Mouse (Mus musculus) embryo, embryonic 9.5 days (tissue): ENCODE results near the gene Gm49396.

Source experiments
- DNase-seq: peaks from one replicate; pipeline ENCODE4 v3.0.0-alpha.2; 2017; ENCODE audit errors: extremely low spot score

Gm49396 gene

DNA sequence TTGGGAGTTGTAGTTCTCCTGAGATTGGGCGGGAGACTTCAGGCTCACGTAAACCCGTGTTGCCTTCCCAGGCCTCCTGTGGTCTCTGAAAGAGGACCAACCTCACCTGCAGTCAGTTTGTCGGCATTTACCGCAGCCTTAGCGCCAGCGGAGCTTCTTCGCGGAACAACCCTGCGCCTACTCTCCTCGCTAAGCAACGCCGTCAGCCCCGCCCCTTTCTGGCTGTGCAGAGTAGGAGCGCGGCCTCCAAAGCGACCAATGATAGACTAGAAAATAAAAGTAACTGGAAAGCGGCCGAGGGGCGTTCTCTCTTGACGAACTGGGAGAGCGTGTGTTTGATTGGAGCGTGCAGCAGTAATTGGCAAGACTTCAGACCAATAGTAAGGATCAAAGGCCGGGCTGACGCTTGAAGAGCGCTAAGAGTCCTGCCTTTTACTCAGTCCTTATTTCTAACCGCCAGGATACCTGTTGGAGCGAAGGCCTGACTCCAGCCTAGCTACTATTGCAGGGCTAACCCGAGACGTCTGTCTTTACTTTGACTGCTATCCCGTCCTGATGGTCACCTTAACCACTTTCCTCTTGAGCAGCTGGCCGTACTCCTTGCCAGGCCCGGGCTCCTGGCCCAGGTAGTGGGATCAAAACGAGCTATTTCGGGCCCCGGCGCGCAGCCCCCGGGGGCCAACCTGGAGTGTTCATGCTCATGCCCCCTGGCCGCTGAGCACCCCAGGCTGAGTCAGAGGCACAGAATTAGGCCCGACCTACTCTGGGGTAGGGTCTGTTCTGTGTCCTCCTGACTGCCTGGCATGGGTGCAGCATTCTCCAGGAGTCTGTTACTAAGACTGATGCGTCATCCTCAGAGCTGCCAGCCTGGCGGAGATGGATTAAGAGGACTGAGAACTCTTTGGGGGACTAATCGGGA is 10.8 kb upstream of the Gm49396 start, which contains the start of the genes Hspb6 and Proser3:
TSS of gene Hspb6 (plus strand) at position 77 of the 919 bp plus-strand sequence.
TSS of gene Proser3 (minus strand) at position 198 of the 919 bp plus-strand sequence.
- peak; percentile 95 for DNase-seq

DNA sequence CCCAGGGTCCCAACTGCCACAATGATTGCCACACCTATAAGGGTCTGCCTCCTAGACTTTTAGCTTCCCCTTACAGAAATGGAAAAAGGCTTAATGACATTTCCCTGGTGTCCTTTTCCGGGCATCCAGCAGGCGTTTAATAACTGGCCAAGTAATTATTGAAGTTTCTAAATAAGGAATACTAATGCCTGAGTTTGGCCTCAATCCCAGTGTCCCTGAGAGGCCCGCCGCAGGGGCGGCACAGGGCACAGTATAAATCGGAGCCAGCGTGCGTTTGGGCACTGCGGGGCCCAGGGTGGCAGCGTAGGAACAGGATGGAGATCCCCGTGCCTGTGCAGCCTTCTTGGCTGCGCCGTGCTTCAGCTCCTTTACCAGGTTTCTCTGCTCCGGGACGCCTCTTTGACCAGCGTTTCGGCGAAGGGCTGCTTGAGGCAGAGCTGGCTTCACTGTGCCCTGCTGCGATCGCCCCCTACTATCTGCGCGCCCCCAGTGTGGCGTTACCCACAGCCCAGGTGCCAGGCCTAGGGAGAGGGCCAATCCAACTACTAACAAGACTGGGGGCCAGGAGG is 10.0 kb upstream of the Gm49396 start:
- DNase-seq = no peak

DNA sequence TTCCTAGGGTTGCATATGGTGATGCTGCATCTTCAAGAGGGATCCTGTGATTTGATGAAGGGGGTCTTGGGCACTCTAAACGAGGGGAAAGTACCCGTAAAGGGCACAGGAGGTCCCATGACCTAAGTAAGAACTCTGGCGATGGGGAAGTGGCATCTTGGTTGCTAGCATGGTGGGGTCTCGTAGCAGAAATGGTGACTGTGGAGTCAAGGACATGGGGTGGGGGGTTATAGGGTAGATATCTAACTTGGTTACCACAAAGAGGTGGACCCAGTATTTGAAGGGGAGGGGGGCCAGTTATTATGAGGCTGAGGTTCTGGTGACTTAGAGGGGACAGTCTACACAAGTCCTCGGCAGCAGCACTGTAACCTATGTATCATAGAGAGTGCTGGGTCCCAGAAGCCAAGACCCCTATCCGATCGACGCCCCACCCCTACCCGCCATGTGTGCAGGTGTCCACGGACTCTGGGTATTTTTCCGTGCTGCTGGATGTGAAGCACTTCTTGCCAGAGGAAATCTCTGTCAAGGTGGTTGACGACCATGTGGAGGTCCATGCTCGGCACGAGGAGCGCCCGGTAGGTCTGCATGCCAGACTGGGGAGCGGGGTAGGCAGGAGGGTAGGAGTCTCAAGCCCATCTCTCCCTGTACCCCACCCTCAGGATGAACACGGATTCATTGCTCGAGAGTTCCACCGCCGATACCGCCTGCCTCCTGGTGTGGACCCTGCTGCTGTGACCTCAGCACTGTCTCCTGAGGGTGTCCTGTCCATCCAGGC is 9.1 kb upstream of the Gm49396 start:
- no peak for DNase-seq

DNA sequence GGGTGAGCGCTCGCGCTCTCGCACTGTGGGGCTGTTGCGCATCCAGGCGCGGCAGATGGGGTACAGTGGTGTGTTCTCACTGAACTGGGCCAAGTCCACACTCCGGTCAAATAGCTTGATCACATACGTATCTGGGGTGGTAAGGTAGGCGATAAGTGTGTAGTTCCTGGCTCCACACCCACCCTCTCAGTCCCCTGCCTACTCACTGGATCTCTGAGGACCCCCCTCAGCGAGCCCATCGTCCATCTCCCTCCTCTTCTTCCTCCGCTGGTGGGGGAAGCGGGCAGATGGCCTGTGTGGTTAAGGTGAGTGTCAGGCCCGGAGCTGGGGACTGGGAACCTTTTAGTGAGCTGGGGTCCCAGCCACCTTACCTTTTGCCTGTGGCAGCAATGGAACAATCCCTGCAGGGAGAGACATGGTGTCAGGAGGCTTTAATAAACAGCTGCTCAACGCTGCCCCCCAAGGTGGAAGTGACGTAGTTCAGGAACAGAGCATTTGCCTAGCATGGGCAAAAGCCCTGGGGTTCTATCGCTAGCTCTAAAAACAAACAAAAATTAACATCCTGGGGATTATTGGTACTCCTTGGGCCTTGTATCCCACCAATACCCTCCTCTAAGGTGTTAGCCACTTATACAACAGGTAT is 6.1 kb upstream of the Gm49396 start:
- DNase-seq = no peak

DNA sequence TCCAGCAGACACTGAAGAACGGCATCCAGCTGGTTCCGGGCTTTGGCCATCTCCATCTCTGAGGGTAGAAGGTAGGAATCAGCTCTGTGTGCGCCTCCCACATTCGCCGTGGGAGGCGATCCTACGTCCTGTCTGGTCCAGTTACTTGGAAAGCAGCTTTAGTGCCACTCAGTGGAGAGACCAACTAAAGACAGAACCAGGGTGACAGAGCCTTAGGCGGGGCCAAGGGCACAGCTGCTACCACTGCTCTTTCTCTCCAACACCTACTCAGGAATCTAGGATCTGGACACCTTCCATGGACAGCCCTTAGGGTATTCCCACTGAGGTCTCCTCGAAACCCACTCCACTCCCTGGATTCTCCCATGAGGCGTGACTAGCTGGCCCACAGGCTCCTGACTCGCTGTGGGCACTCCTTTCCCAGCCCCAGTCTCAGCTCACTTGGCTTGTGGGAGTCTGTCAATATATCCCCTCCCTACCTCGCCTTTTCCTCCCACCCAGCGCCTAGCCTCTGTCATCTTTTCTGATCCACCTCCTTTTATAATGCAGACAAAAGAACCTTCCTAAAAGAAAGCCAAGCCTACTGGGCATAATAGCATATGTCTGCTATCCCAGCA is 5.1 kb upstream of the Gm49396 start:
- no peak for DNase-seq

DNA sequence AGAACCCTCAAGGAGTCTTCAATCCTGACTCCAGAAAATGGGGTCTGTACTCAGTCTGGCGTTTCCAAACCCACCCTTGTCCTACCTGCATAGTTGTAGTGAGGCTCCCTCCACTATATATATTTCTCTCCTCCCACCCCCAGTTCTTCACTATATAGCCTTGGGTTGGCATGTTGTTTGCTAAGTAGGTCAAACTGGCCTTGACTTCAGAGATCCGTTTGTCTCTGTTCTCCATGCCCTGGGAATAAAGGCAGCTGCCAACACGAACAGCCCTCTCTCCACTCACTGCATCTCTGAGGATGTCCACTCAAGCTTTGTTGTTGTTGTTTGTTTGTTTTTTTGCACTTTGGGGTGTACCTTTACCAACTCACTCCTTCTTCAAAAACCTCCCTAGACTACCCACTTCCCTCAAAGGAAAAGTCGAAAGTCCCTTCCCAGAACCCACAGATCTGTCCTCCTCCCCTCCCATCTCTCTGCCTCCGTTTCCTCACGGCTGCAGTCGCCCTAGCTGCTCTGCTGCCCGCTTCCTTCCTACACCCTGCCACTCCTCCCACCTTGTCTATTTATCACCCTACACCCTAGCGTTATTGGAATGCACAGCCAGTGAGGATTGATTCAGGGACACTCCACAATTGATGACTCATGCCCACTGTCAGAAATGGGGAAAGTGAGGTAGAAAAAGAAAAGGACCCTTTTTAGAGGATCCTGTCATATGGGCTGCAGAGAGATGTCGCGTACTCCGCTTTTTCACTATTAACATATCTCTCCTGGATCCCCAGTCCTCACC is 4.3 kb upstream of the Gm49396 start:
- DNase-seq = no peak

DNA sequence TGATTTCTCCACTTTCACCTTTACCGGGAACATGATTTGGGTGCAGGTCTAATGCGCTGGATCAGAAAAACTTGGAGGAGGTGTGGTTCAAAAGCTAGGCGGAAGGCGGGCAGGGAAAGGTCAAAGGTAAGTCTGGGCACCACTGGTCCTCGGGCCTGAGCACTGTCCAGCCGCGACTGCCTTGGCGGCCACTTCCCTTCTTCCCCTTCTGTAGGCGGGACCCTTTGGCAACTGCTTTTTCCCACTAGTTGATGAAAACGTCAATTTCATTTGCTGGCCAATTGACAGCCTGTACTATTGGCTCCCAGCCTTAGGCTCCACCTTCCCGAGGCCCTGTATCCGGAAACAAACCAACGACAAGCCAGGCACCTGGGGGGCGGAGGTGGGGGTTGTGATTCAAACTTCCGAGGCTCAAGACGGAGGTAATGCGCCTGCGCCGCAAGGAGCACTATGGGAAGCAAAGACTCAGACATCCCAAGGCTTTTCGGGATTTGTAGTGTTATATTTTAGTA is 3.6 kb upstream of the Gm49396 start, which contains the start of gene Lin37:
TSS of gene Lin37 (minus strand) at position 396 of the 512 bp plus-strand sequence.
- peak; percentile 94 for DNase-seq

- DNase-seq = no peak
Measured at GRCm38 (mm10) chr7:30560296-30560695, 2.8 kb upstream of the Gm49396 start.

GRCm38 (mm10) chr7:30562526-30563116 is 523 bp upstream of the Gm49396 start:
- peak; percentile 37 for DNase-seq

- no peak for DNase-seq
Measured at GRCm38 (mm10) chr7:30563906-30564280, 749 bp downstream of the Gm49396 start.

DNA sequence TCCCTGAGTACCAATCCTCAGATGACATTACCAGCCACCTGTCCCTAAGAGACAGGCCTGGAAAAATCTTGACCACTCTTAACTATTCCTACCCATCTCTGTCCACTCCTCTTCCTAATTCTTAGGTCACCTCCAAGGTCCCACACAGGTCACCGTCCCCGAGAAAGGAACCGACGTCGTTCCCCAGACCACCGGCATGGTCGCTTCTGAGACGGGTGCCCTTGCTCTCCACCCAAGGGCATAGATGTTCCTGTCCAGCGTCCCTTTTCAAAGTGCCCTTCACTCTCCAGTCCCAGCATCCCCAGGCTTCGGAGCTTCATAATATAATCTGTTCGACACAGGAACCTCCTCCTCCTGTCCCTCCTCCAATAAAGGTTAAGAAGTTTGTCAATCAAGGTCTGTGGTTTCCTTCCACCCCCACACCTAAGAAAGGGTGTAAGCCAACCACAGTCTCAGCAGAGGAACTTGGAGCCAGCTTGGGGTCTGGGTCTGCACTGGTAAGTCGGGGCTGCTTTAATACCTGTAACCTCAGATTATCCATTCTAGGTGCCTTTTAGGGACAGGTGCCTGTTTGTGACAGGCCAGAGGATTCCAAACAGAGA is 1.9 kb downstream of the Gm49396 start, which contains the start of gene Igflr1:
TSS of gene Igflr1 (plus strand) at position 458 of the 602 bp plus-strand sequence.
- DNase-seq = no peak

DNA sequence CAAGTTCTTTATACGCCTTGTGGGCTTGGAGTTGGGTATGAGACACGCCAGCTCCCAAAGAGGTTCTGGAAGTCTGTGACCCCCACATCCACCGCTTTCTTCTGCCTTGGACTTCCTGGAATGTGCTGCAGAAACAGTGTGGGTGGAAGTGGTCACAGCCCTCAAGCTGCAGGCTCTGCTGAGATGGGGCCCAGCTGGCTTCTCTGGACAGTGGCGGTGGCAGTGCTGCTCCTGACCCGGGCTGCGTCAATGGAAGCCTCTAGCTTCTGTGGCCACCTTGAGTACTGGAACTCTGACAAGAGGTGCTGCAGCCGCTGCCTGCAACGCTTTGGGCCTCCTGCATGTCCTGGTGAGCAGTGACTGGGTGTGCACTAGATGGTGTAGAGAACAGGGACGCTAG is 2.9 kb downstream of the Gm49396 start:
- DNase-seq = no peak

- no peak for DNase-seq
Measured at GRCm38 (mm10) chr7:30567555-30567954, 4.4 kb downstream of the Gm49396 start.

DNA sequence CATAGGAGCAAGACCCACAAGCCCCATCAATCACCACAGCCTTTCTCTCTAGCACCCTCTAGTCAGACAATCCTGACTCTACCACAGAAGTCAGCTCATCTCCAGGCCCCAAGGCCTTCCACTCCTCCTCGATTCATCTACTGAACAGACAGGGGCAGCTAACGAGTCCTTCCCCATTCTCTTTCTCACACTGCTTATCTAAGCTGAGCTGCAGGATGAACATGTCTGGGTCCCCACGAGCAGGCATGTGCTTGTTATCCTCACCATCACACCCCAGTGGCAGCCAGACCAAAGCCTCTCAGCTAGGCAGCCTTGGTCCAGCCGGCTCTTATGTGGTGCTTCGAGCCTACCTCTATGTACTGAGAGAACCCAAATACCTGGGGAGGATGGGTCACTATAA is 9.2 kb downstream of the Gm49396 start:
- no peak for DNase-seq

GRCm38 (mm10) chr7:30572969-30573368 is 9.8 kb downstream of the Gm49396 start:
- DNase-seq = no peak

DNA sequence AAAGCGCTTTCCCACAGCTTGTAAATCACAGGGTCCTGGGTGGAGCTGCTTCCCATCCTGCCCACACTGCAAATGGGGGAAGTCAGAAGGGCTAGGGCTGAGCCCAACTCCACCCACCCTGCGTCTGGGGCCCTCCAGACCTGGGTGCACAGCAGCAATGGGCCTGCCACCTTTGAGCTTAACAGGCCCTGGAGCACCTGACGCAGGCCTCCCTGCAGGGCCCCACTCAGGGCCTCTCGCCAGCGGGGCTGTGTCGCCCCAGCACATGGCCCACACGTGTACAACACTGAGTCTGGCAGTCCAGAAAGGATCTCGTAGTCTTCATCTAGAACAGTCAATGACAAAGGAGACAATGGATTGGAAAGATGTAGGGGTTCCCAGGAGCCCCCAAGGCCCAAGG is 16.8 kb downstream of the Gm49396 start:
- DNase-seq = no peak

DNA sequence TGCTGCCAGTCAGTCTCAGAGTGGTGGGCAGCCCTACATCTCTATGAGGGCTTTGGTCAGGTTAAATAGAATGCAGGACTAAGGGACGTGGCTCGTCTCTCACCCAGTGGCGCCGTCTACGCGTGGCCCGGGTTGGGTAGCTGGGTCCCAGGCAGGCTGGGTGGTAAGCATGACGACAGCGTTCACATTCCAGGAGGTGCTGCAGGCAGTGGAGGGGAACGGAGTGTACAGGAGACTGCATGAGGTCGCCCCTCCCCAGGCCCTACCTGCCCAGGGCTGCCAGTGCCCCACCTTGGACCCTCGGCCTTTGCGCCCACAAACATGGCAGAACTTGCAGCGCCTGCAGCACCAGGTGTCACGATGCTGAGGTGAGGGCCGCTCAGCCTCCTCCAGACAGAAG is 18.4 kb downstream of the Gm49396 start:
- DNase-seq = no peak

DNA sequence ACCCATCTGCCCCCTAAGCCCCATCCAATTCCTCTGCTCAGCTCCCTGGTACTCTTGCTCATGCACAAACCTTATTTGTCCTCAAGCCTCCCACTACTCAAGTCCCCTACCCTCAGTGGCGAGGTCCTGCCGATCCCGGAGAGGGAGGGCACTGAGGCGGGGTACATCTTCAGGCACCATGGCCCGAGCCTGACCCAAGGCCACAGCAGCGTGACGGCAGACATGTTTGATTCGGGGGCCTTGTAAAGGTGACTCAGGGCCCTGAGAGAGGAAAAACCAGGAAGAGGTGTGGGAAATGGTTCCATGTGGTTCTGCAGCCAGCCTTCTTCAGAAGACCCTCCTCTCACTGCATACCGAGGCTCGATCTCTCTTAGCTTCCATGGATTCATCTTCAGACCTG is 21.2 kb downstream of the Gm49396 start:
- no peak for DNase-seq

GRCm38 (mm10) chr7:30585170-30585569 is 22.0 kb downstream of the Gm49396 start:
- DNase-seq = no peak
